Mouse (Mus musculus) layer of hippocampus, adult 9-11 months (tissue): ENCODE measurements around the gene Cela3b.

ENCODE experiments used
- DNase-seq: peaks from one replicate; pipeline ENCODE4 v3.0.0; 2022

Gene Cela3b

GRCm38 (mm10) chr4:137430502-137430901 lies at the start of gene Cela3b:
Gene Cela3b (minus strand): TSS chr4:137430540.
- DNase-seq: no peak

GRCm38 (mm10) chr4:137479757-137480156 lies 49.4 kb upstream of the Cela3b start:
- DNase-seq: no peak

GRCm38 (mm10) chr4:137478306-137478705 lies 48.0 kb upstream of the Cela3b start:
- DNase-seq: no peak

DNA sequence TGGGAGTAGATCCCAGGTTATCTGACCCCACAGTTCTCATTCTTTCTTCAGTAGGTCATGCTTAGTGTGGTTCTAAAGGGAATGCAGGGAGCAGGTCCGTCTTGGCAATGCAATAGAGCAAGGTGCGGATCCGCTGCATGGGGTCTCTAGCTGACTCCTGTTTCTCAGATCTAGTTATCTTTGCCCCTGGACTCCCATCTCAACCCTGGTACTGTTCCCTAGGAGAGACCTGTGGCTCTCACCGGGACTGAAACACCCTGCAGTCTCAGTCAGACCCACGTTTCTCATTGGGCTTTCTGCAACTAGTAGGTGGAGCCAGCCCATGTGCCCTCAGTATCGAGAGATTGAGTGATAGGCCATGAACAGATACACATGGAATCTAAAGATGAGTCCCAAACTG lies 47.3 kb upstream of the Cela3b start:
- DNase-seq: no peak

GRCm38 (mm10) chr4:137476761-137477237 lies 46.5 kb upstream of the Cela3b start:
- DNase-seq: no peak

DNA sequence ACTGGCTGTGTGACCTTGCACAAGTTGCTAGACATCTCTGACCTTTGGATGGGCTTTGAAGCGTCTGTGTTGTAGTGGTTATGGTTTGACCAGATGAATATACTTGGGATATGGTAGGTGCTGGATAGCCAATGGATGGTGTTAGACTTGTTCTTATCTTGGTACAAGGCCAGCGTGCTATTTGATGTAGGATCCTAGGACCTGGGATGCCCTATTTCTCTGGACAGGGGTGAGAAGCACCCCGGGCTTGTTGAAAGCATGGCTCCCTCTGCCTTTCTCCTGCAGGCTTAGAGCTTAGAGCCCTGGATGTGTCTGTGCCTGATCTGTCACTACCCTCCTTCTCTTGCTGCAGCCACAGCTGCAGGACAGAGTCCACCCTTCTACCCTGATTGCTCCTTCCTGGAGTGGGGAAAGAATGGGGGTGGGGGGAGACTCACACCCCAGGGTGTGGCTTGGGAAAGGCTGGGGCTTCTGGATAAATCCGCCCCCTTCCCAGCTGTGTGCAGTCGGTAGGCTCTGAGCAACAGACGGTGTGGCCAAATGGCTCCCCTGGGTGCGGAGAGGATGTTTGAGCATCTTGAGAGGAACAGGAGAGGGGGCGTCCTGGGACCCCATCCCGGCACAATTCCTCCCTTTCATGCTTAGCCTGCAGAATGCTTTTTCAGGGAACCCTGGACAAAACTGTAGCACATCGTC lies 45.9 kb upstream of the Cela3b start:
- DNase-seq: peak; percentile 66

GRCm38 (mm10) chr4:137475271-137476050 lies 45.1 kb upstream of the Cela3b start:
- no peak for DNase-seq

- no peak for DNase-seq
Observed at GRCm38 (mm10) chr4:137474694-137475093, 44.4 kb upstream of the Cela3b start.

- no peak for DNase-seq
Observed at GRCm38 (mm10) chr4:137473701-137474388, 43.5 kb upstream of the Cela3b start.

- DNase-seq: no peak
Observed at GRCm38 (mm10) chr4:137473240-137473639, 42.9 kb upstream of the Cela3b start.

- DNase-seq: no peak
Observed at GRCm38 (mm10) chr4:137471326-137471725, 41.0 kb upstream of the Cela3b start.

DNA sequence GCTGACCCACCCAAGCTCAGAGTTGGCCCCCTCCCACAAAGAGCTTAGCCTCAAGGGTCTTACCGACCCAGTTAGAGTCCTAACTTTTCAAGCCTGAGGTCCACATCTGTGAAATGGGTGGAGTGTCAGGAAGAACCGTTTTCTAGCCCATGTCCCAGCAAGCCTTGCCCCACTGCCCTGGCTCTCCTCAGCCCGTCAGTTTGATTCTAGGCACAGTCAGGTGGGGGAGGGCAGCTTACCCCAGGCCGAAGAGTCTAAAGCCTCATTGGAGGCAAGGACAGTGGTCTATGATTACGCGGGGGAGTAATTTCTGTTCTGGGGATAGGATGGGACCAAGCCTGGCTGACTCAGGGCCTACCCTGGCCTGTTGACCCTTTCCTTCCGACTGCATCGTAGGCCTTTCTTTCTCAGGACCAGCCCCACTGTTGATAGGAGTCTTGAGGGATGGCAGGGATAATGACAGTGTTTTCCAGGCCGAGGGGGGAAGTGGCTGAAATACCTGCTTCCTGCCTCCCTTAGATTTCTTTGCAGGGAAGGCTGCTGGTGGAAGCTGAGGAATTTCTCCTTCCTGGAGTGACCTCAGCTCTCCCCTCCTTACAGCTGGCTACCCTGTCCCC lies 40.5 kb upstream of the Cela3b start:
- no peak for DNase-seq

DNA sequence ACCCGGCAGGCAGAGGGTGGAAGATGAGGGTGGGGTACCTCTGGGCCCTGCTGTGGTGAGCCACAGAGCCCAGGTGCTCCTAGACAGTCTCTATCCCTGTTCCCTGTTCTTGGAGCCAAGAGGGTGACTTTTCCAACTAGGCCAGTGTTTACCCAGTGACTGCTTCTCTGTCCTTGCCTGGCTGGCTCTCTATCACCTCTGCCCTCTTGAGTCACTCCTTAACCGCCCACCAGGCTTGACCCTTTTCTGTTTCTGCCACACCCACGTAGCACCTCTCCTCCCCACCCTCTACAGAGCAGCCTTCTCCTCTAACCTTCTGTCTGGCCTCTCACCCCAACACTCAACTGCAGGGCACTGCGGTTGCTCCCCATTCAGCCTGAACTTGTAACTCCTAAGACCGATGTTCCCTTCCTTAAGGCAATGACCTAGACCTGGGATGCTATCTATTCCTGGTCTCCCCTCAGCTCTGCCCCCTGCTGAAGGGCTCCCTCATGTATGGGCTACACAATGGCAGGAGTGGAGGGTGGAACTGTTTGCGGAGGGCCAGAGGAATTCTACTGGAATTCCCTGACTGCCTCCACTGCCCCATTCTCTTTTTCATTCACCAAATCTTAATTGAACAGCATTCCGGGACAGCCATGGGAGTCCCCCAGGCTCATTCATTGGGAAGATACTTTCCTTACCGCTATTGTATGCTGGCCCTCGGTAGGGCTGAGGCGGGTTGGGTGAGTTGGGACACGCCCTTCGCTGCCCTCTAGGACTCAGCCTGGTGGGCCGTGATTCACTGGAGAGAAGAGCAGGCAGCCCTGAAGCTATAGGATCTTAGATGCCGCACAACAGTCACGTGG lies 39.7 kb upstream of the Cela3b start:
- no peak for DNase-seq

- no peak for DNase-seq
Observed at GRCm38 (mm10) chr4:137469081-137469844, 38.9 kb upstream of the Cela3b start.

DNA sequence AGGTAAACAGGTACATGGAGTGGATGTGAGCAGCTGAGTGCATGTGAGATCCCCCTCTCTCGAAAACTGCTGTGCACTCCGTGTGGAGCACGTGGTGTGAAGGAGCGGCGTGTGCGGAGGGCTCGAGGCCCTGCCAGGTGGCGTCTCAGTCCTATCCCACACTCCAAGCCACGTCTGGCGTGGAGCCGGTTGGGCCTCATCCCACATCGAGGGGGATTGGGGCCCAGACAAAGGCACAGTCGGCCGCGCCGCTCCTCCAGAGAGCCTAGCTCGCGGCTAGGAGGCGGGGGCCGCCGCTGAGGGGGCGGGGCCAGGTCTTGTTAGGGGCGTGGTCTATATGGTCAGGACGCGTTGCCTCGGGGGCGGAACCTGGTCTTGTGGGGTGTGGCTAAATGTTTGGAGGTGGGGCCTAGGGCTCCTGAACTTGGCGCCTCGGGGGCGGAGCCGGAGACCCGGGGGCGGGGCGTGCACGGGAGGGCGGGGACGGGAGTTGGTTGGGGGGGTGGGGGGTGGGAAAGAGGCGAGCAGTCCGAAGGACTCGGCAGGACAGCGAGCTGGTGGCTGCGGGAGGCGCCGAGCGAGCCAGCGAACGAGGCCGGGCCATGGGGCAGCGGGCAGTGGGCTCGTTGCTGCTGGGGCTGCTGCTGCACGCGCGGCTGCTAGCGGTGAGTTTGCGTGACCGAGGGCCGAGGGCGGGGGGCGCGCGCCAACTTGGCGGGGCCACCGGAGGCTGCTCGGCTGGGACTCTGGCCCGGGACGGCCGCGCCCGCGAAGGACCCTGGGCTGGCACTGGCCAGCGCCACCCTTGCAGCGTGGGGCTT lies 38.1 kb upstream of the Cela3b start, which contains the start of gene Hspg2:
TSS of gene Hspg2 (plus strand) at position 510 of the 821 bp plus-strand sequence.
- DNase-seq: peak; percentile 81

- DNase-seq: no peak
Observed at GRCm38 (mm10) chr4:137467525-137467924, 37.2 kb upstream of the Cela3b start.

GRCm38 (mm10) chr4:137466991-137467390 lies 36.7 kb upstream of the Cela3b start:
- no peak for DNase-seq

GRCm38 (mm10) chr4:137465125-137465787 lies 34.9 kb upstream of the Cela3b start:
- DNase-seq: no peak

DNA sequence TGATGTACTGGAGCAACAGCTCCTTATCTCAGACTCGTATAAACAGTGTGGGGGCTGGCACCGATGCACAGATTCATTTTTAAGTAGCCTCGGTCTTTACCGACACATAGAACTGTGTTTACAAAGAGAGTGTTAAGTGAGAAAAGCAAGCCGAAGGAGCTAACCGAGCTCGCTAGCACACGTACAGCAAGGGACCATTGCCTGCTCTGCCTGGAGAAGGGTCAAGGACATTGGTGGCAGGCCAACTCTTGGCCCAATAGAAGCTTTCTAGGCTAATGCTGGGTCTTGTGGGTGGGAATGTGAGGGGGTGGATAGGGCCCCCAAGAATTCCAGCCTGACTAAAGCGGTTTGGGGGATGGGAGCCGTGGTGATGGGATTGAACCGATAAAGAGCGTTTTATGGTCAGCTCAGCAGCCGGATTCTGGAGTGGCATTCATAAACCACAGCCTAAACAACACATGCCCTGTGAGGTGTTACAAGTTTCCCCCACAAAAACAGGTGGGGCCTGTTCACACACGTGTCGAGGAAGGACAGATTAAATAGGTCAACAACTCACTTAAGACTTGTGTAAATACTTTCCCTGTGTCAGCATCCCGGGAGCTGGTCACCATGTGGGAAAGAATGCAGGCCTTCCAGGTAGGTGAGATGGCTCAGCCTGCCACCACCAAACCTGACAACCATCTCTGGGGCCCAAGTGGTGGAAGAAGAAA lies 31.8 kb upstream of the Cela3b start:
- DNase-seq: no peak
